Mouse (Mus musculus) olfactory bulb, adult 2 months (tissue): ENCODE results near the gene Id2. TPM values are rescaled to one million over a fixed set of nuclear protein-coding genes. Genes with fewer than 3 reads are reported as not detected.
A peak's percentile ranks its signal among the peaks of the same experiment; 100 is the strongest.

ENCODE experiments used
- H3K27ac ChIP-seq: fragments of 200-500 bp; 2 replicates; pipeline ENCODE4 v1.5.1; 2012; ENCODE audit warnings: low read depth, low read length; ENCODE audit not compliant: insufficient read depth
- H3K4me1 ChIP-seq: fragments of 200-500 bp; 2 replicates; pipeline ENCODE4 v1.6.1; 2012; ENCODE audit warnings: low read length; ENCODE audit not compliant: control insufficient read depth, insufficient read depth
- H3K4me3 ChIP-seq: fragments of 200-500 bp; 2 replicates; pipeline ENCODE4 v1.5.1; 2012; ENCODE audit warnings: mild to moderate bottlenecking, low read depth, low read length, moderate library complexity; ENCODE audit not compliant: insufficient read depth
- CTCF ChIP-seq: fragments of 200-500 bp; IDR thresholded peaks from 2 replicates; pipeline ENCODE4 v1.5.1; 2012; ENCODE audit warnings: low read depth, mild to moderate bottlenecking, low read length, moderate library complexity; ENCODE audit not compliant: insufficient read depth
- POLR2A ChIP-seq: fragments of 200-500 bp; IDR thresholded peaks from 2 replicates; pipeline ENCODE4 v1.6.1; 2012; ENCODE audit warnings: mild to moderate bottlenecking, low read depth, low read length, moderate library complexity; ENCODE audit not compliant: insufficient read depth
- WGBS: fragments of 180-500 bp; shearing (Covaris S2); methylation state at CpG from one replicate; pipeline ENCODE4 v1.1.7; 2018; 5-methylcytosine and 5-hydroxymethylcytosine counted together
- polyA plus RNA-seq: library from polyadenylated mRNA; stranded (reverse); fragments of >200 nt; gene quantifications from 2 replicates; pipeline ENCODE4 v1.2.4, GENCODE M21; 2012; ENCODE audit warnings: low replicate concordance; ENCODE audit not compliant: missing spikeins, insufficient read depth, insufficient read length

Gene Id2
- polyA plus RNA-seq, 1 experiment = not detected

- WGBS = 92% methylated on average over 2 of the region's 2 CpGs
- H3K4me3 ChIP-seq = no peak overlapping the region
- peaks cover 3% of the 10 kb centered on the region; the same call in 1 of the 2 replicates for H3K4me1 ChIP-seq
- H3K27ac ChIP-seq = no peak overlapping the region
- TF ChIP-seq CTCF (no peak), POLR2A (no peak)
These were observed 15.9 kb upstream of the Id2 start for GRCm38 (mm10) chr12:25112806-25113205.

GRCm38 (mm10) chr12:25110682-25111078 is 13.7 kb upstream of the Id2 start:
- WGBS = 92% methylated on average over 7 of the region's 7 CpGs
- TF ChIP-seq CTCF (no peak), POLR2A (no peak)

GRCm38 (mm10) chr12:25109971-25110681 is 13.2 kb upstream of the Id2 start:
- Histone ChIP-seq H3K27ac (no peak overlapping the region), H3K4me1 (peaks cover 3% of the 10 kb centered on the region; the same call in 1 of the 2 replicates), H3K4me3 (no peak overlapping the region)
- WGBS = 62% methylated on average over 7 of the region's 7 CpGs
- TF ChIP-seq POLR2A (no peak), CTCF (no peak)

More at GRCm38 (mm10) chr12:25110682-25111078, 13.7 kb upstream of the Id2 start:
- H3K4me3 ChIP-seq = no peak overlapping the region
- H3K4me1 ChIP-seq = peaks cover 3% of the 10 kb centered on the region; the same call in 1 of the 2 replicates
- no peak overlapping the region for H3K27ac ChIP-seq

GRCm38 (mm10) chr12:25108865-25109264 is 11.9 kb upstream of the Id2 start:
- no peak overlapping the region for H3K27ac ChIP-seq
- H3K4me3 ChIP-seq = no peak overlapping the region
- 96% methylated on average over 2 of the region's 2 CpGs for WGBS
- TF ChIP-seq POLR2A (no peak), CTCF (no peak)
- peaks cover 3% of the 10 kb centered on the region; the same call in 1 of the 2 replicates for H3K4me1 ChIP-seq

- Histone ChIP-seq H3K4me3 (no peak overlapping the region), H3K4me1 (peaks cover 14% of the 10 kb centered on the region; the same call in 1 of the 2 replicates), H3K27ac (no peak overlapping the region)
- TF ChIP-seq POLR2A = no peak
- no peak for TF ChIP-seq CTCF
These were observed 7.6 kb upstream of the Id2 start for GRCm38 (mm10) chr12:25104541-25104940.

- no peak overlapping the region for H3K4me3 ChIP-seq
- no peak overlapping the region for H3K27ac ChIP-seq
- WGBS = 83% methylated on average over 6 of the region's 6 CpGs
- TF ChIP-seq CTCF = no peak
- no peak for TF ChIP-seq POLR2A
- peaks cover 21% of the 10 kb centered on the region for H3K4me1 ChIP-seq
These were observed 7.0 kb upstream of the Id2 start for GRCm38 (mm10) chr12:25103911-25104310.

GRCm38 (mm10) chr12:25101389-25101788 is 4.4 kb upstream of the Id2 start:
- TF ChIP-seq CTCF = no peak
- no peak for TF ChIP-seq POLR2A
- Histone ChIP-seq H3K4me1 (peaks cover 34% of the 10 kb centered on the region), H3K4me3 (no peak overlapping the region), H3K27ac (no peak overlapping the region)
- 52% methylated on average over 5 of the region's 5 CpGs for whole genome bisulfite sequencing

GRCm38 (mm10) chr12:25100411-25101217 is 3.7 kb upstream of the Id2 start:
- WGBS = 3% methylated on average over 58 of the region's 59 CpGs
- peak overlapping the region; percentile 46; the same call in 1 of the 2 replicates for H3K27ac ChIP-seq
- peak overlapping the region; percentile 43 for H3K4me3 ChIP-seq
- peaks cover 34% of the 10 kb centered on the region for H3K4me1 ChIP-seq
- TF ChIP-seq POLR2A (no peak), CTCF (no peak)
